Mouse (Mus musculus) CH12.LX (cell line): ENCODE results near the gene Phka1. TPM values are rescaled to one million over a fixed set of nuclear protein-coding genes. Genes with fewer than 3 reads are reported as not detected.

Experiments used
- DNase-seq: peaks from one replicate; pipeline ENCODE4 v3.0.0-alpha.2; 2013; ENCODE audit errors: extremely low read depth
- H3K27ac ChIP-seq: 2 replicates; pipeline ENCODE4 v1.5.1; 2012; ENCODE audit warnings: low read depth, mild to moderate bottlenecking, control low read depth, moderate library complexity; ENCODE audit not compliant: insufficient read depth
- H3K27me3 ChIP-seq: replicated peaks from 2 replicates; pipeline ENCODE3; 2012; ENCODE audit warnings: inconsistent platforms
- H3K36me3 ChIP-seq, 2 experiments: replicated peaks in 1 of 2; 2 replicates each; pipeline versions ENCODE3 to v1.6.1; 2012; ENCODE audit warnings: inconsistent platforms in 1 of 2, low read length in 1 of 2, mild to moderate bottlenecking in 1 of 2, mixed read lengths in 1 of 2, moderate library complexity in 1 of 2; ENCODE audit not compliant: control insufficient read depth in 1 of 2, insufficient read depth in 1 of 2
- H3K4me1 ChIP-seq, 2 experiments: 2 replicates each; pipeline ENCODE4 v1.6.1; 2012; ENCODE audit warnings: inconsistent platforms in 1 of 2, moderate library complexity in 1 of 2; ENCODE audit not compliant: insufficient read depth in 2 of 2, control insufficient read depth in 1 of 2
- H3K4me2 ChIP-seq: 2 replicates; pipeline ENCODE4 v1.6.1; 2012; ENCODE audit warnings: low read depth, mild to moderate bottlenecking, control low read depth; ENCODE audit not compliant: poor library complexity, insufficient read depth, severe bottlenecking
- H3K4me3 ChIP-seq, 3 experiments: fragments of 150-350 bp in 1 of 3; sonication (generic) in 1 of 3; replicated peaks in 1 of 3; 2 replicates each; pipeline versions ENCODE3 to v1.5.1; 2011 to 2012; ENCODE audit warnings: low read depth in 2 of 3, low read length in 2 of 3, mild to moderate bottlenecking in 2 of 3, moderate library complexity in 2 of 3, control low read depth in 1 of 3, improper control_type of control experiment in 1 of 3, inconsistent platforms in 1 of 3, mixed read lengths in 1 of 3; ENCODE audit not compliant: poor library complexity in 1 of 3
- H3K79me2 ChIP-seq: replicated peaks from 2 replicates; pipeline ENCODE4 v1.6.1; 2012; ENCODE audit warnings: mild to moderate bottlenecking, moderate library complexity; ENCODE audit not compliant: control insufficient read depth, poor library complexity, insufficient read depth, severe bottlenecking; ENCODE audit errors: extremely low read depth
- H3K9ac ChIP-seq: 2 replicates; pipeline ENCODE4 v1.6.1; 2012; ENCODE audit warnings: low read depth, mild to moderate bottlenecking, control low read depth, moderate library complexity; ENCODE audit not compliant: insufficient read depth
- H3K9me3 ChIP-seq: replicated peaks from 2 replicates; pipeline ENCODE3; 2012; ENCODE audit warnings: low read length, inconsistent platforms, mixed read lengths
- CTCF ChIP-seq, 2 experiments: IDR thresholded peaks in 1 of 2; conservative IDR thresholded peaks in 1 of 2; 2 replicates each; pipeline ENCODE4 v1.5.1; 2011 to 2012; ENCODE audit warnings: low read depth in 2 of 2, low read length in 2 of 2, improper control_type of control experiment in 1 of 2, inconsistent platforms in 1 of 2, mild to moderate bottlenecking in 1 of 2, moderate library complexity in 1 of 2
- HCFC1 ChIP-seq: IDR thresholded peaks from 2 replicates; pipeline ENCODE4 v1.6.1; 2012; ENCODE audit warnings: low read depth, mild to moderate bottlenecking, inconsistent platforms, low read length, improper control_type of control experiment
- JUND ChIP-seq: conservative IDR thresholded peaks from 2 replicates; pipeline ENCODE4 v1.6.1; 2011; ENCODE audit warnings: low read depth, low read length, improper control_type of control experiment
- POLR2AphosphoS2 ChIP-seq: IDR thresholded peaks from 2 replicates; pipeline ENCODE4 v1.6.1; 2011; ENCODE audit warnings: low read depth, low read length, improper control_type of control experiment
- RAD21 ChIP-seq: IDR thresholded peaks from 2 replicates; pipeline ENCODE4 v1.6.1; 2011; ENCODE audit warnings: low read depth, mild to moderate bottlenecking, low read length, improper control_type of control experiment, moderate library complexity
- SMC3 ChIP-seq: IDR thresholded peaks from 2 replicates; pipeline ENCODE4 v1.6.1; 2011; ENCODE audit warnings: low read depth, low read length, improper control_type of control experiment
- TBP ChIP-seq: conservative IDR thresholded peaks from 2 replicates; pipeline ENCODE4 v1.6.1; 2011; ENCODE audit warnings: low read depth, low read length, improper control_type of control experiment
- TCF12 ChIP-seq: IDR thresholded peaks from 2 replicates; pipeline ENCODE4 v1.6.1; 2014; ENCODE audit warnings: low read depth, mild to moderate bottlenecking, inconsistent platforms, low read length, improper control_type of control experiment
- ZKSCAN1 ChIP-seq: IDR thresholded peaks from 2 replicates; pipeline ENCODE4 v1.6.1; 2012; ENCODE audit warnings: low read depth, inconsistent platforms, low read length, improper control_type of control experiment, borderline replicate concordance
- dilution Hi-C: fragments of 300-500 bp; cut with MboI; formaldehyde crosslinking; loops from 2 replicates; pipeline ENCODE4 v1.14.3; 2020; ENCODE audit warnings: low sequenced_read_pairs; ENCODE audit not compliant: extremely low pct_unique_long_range_greater_than_20kb, extremely low pct_ligation_motif_present
- in situ Hi-C: fragments of 300-500 bp; cut with MboI; formaldehyde crosslinking; loops from 3 replicates; pipeline ENCODE4 v1.14.3; 2019; ENCODE audit warnings: low sequenced_read_pairs, low pct_ligation_motif_present, low pct_unique_long_range_greater_than_20kb, mixed read lengths
- polyA plus RNA-seq: library from polyadenylated mRNA; unstranded; fragments of >175 nt; gene quantifications from 2 replicates; pipeline ENCODE4 v1.2.1, GENCODE M21; 2012; ENCODE audit warnings: low read depth; ENCODE audit not compliant: insufficient read length
- total RNA-seq, 2 experiments: library from RNA; depleted of rRNA; stranded (reverse); fragments of 300-350 nt in 1 of 2; fragments of >200 nt in 1 of 2; gene quantifications; 2 replicates each; pipeline ENCODE4 v1.2.3; 2012 to 2014

Phka1 gene
- total and polyA plus RNA-seq, 3 experiments: 2.1 to 3.9 (median 2.3) TPM

DNA sequence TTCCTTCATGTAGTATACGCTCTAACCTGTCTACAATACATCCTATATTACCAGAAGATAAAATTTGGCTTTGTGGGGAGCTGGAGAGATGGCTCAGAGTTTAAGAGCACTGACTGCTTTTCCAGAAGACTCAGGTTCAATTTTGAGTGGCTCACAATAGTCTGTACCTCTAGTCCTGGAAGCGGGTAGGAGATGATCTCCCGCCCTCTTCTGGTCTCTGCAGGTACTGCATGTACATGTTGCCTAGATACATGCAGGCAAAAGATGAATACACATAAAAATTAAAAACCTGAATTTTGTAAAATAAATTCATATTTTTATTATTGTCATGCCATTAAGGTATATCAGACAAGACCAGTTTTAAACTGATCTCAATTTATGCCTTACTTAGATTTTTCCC is 167.3 kb downstream of the Phka1 start:
- no peak overlapping the region for H3K27ac ChIP-seq
- no peak overlapping the region for H3K4me2 ChIP-seq
- H3K9me3 ChIP-seq: no peaks in the 10 kb centered on the region
- TF ChIP-seq SMC3 (peak; percentile 49), JUND (no peak), TBP (no peak), HCFC1 (no peak), TCF12 (no peak), RAD21 (peak; percentile 51), POLR2AphosphoS2 (no peak), CTCF (conservative IDR thresholded peaks at IDR 0.05 in 1 of 2, IDR thresholded peaks at IDR 0.05 in 1 of 2; ENCODE audit: low read depth in 2 of 2, low read length in 2 of 2) (peak; percentile 29 to 67; a peak in 2 of 4 replicates), ZKSCAN1 (no peak)
- H3K79me2 ChIP-seq: no peaks in the 10 kb centered on the region
- dilution Hi-C loops: no loop called here
- no peak overlapping the region for H3K4me3 ChIP-seq
- peak; percentile 51 for DNase-seq
- in situ Hi-C loops: loop anchor here (5.0 kb wide), 1 partner anchor 239 kb away; no protein-coding TSS in a partner anchor
- no peaks in the 10 kb centered on the region for H3K27me3 ChIP-seq
- 0 out of 4 replicates have a peak, but pooled peaks cover 0 to 2% of the 10 kb centered on the region in 2 experiments for H3K4me1 ChIP-seq
- H3K36me3 ChIP-seq: peaks cover 2 to 30% of the 10 kb centered on the region in 2 experiments
- no peak overlapping the region for H3K9ac ChIP-seq

DNA sequence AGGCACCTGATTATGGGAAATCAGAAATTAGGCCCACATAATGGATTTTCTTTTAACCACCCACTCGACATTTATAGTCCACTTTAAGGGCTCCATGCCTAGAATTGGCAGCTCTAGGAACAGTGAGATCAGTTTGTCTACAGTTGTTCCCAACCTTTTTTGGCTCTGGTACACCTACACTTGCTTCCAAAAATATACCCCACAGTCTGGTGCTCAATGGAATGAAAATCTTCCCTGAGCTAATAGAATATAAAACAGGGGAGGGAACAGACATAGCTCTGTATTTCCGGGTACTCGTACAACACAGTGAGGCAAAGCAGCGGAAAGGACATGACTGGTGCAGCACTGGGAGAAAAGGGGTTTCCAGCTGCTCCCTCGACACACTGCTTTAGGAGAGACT is 168.5 kb downstream of the Phka1 start:
- no peak overlapping the region for H3K27ac ChIP-seq
- H3K36me3 ChIP-seq: peaks cover 2 to 25% of the 10 kb centered on the region in 2 experiments
- H3K79me2 ChIP-seq: no peaks in the 10 kb centered on the region
- H3K9me3 ChIP-seq: no peaks in the 10 kb centered on the region
- H3K4me3 ChIP-seq: no peak overlapping the region
- no peak overlapping the region for H3K4me2 ChIP-seq
- no peak overlapping the region for H3K9ac ChIP-seq
- dilution Hi-C loops: no loop called here
- H3K27me3 ChIP-seq: no peaks in the 10 kb centered on the region
- TF ChIP-seq SMC3: no peak
- DNase-seq: no peak
- in situ Hi-C loops: loop anchor here (5.0 kb wide), 1 partner anchor 238 kb away; no protein-coding TSS in a partner anchor
- no peaks in the 10 kb centered on the region for H3K4me1 ChIP-seq

Other genes with a start within 250 kb of the Phka1 start
- gene Hdac8, start 138.9 kb downstream of the Phka1 start, total RNA-seq (2012; rRNA removed): 12.9 and 13.0 TPM in 2 replicates
- gene Hdac8, start 138.9 kb downstream of the Phka1 start, total RNA-seq (2014; rRNA removed): 11.2 and 12.1 TPM in 2 replicates
- 13.9 and 15.4 TPM in 2 replicates for gene Hdac8, start 138.9 kb downstream of the Phka1 start, polyA plus RNA-seq
- not detected in 2 replicates for gene Gm3880, start 42.7 kb upstream of the Phka1 start, total RNA-seq (2012; rRNA removed)
- gene Gm3880, start 42.7 kb upstream of the Phka1 start, total RNA-seq (2014; rRNA removed): not detected in 2 replicates
- gene Gm3880, start 42.7 kb upstream of the Phka1 start, polyA plus RNA-seq: not detected in 2 replicates
- gene Gm9112, start 63.4 kb upstream of the Phka1 start, total RNA-seq (2012; rRNA removed): not detected in 2 replicates
- gene Gm9112, start 63.4 kb upstream of the Phka1 start, total RNA-seq (2014; rRNA removed): not detected in 2 replicates
- gene Gm9112, start 63.4 kb upstream of the Phka1 start, polyA plus RNA-seq: not detected in 2 replicates
- gene Dmrtc1b, start 63.6 kb upstream of the Phka1 start, total RNA-seq (2012; rRNA removed): not detected in 2 replicates
- not detected in 2 replicates for gene Dmrtc1b, start 63.6 kb upstream of the Phka1 start, total RNA-seq (2014; rRNA removed)
- gene Dmrtc1b, start 63.6 kb upstream of the Phka1 start, polyA plus RNA-seq: not detected in 2 replicates
- gene Dmrtc1c1, start 158.7 kb upstream of the Phka1 start, total RNA-seq (2012; rRNA removed): not detected in 2 replicates
- not detected in 2 replicates for gene Dmrtc1c1, start 158.7 kb upstream of the Phka1 start, total RNA-seq (2014; rRNA removed)
- gene Dmrtc1c1, start 158.7 kb upstream of the Phka1 start, polyA plus RNA-seq: not detected in 2 replicates
- gene Dmrtc1c2, start 210.4 kb upstream of the Phka1 start, total RNA-seq (2012; rRNA removed): not detected in 2 replicates
- not detected in 2 replicates for gene Dmrtc1c2, start 210.4 kb upstream of the Phka1 start, total RNA-seq (2014; rRNA removed)
- gene Dmrtc1c2, start 210.4 kb upstream of the Phka1 start, polyA plus RNA-seq: not detected in 2 replicates
- gene 1700031F05Rik, start 223.7 kb upstream of the Phka1 start, total RNA-seq (2012; rRNA removed): not detected in 2 replicates
- not detected in 2 replicates for gene 1700031F05Rik, start 223.7 kb upstream of the Phka1 start, total RNA-seq (2014; rRNA removed)
- gene 1700031F05Rik, start 223.7 kb upstream of the Phka1 start, polyA plus RNA-seq: not detected in 2 replicates